Mouse (Mus musculus): ENCODE data around the gene Fam20a.

GRCm38 (mm10) chr11:109676621-109677373, 45.3 kb downstream of the Fam20a start:
- TF ChIP-seq CTCF (IDR thresholded peaks at IDR 0.05; ENCODE audit: low read depth) (no peak), EP300 (IDR thresholded peaks at IDR 0.05; ENCODE audit: low read depth) (no peak)

All from liver, embryonic 14.5 days (tissue).